Comparison of ENCODE assay signal across 8 mouse cellular contexts in genomic region chr2:30676833-30677459, GRCm38 (mm10).
DNase-seq lines count a peak whose midpoint lies in the region; ATAC-seq and TF ChIP-seq lines count a peak whose summit lies in the region.

No protein-coding gene starts in this region.

- H3K27me3 ChIP-seq in forebrain, embryonic 10.5 days (ENCODE audit: poor library complexity, severe bottlenecking), result peaks cover 32% of the 10 kb centered on the region
- peaks cover 18% of the 10 kb centered on the region for H3K27me3 ChIP-seq in liver, embryonic 16.5 days (ENCODE audit: control insufficient read depth, insufficient read depth, low read depth, low read length)
- no peaks in the 10 kb centered on the region for H3K27me3 ChIP-seq in neural tube, embryonic 14.5 days (ENCODE audit: control insufficient read depth, insufficient read depth, low read length)

- peak; percentile 15; the same call in 1 of the 2 replicates for TF ChIP-seq CTCF in brain, embryonic 14.5 days (IDR thresholded peaks at IDR 0.05; ENCODE audit: borderline replicate concordance, extremely low read depth, insufficient read depth, insufficient read length)

- no peaks in the 10 kb centered on the region for H3K36me3 ChIP-seq in forebrain, embryonic 10.5 days (replicated peaks)
- H3K36me3 ChIP-seq in liver, embryonic 16.5 days (ENCODE audit: control insufficient read depth, insufficient read depth), result no peaks in the 10 kb centered on the region
- H3K36me3 ChIP-seq in neural tube, embryonic 14.5 days (ENCODE audit: control insufficient read depth, insufficient read depth, low read length), result no peaks in the 10 kb centered on the region

- peak; percentile 41 for ATAC-seq in liver, embryonic 16.5 days (ENCODE audit: low read depth)
- peak; percentile 81 for ATAC-seq in neural tube, embryonic 14.5 days (ENCODE audit: low read depth)

- TF ChIP-seq POLR2A in brain, embryonic 14.5 days (IDR thresholded peaks at IDR 0.05; ENCODE audit: borderline replicate concordance, extremely low read depth, insufficient read depth, insufficient read length, poor library complexity, severe bottlenecking), result 0 out of 2 replicates have a peak, but pooled peaks have one; percentile 26

- intact Hi-C loops in heart, postnatal 14 days (cut with DNase I), result no loop called here

- H3K4me3 ChIP-seq in forebrain, embryonic 10.5 days, result peak overlapping the region; percentile 52
- peak overlapping the region; percentile 20 for H3K4me3 ChIP-seq in liver, embryonic 16.5 days (ENCODE audit: low read depth, low read length)
- peak overlapping the region; percentile 2 for H3K4me3 ChIP-seq in neural tube, embryonic 14.5 days (ENCODE audit: low read depth, low read length)

- peaks cover 22% of the 10 kb centered on the region for H3K9me3 ChIP-seq in forebrain, embryonic 10.5 days
- no peaks in the 10 kb centered on the region for H3K9me3 ChIP-seq in liver, embryonic 16.5 days (replicated peaks; ENCODE audit: control insufficient read depth, low read length)
- peaks cover 4% of the 10 kb centered on the region; the same call in 1 of the 2 replicates for H3K9me3 ChIP-seq in neural tube, embryonic 14.5 days (ENCODE audit: control insufficient read depth, low read length)

- H3K4me2 ChIP-seq in liver, embryonic 16.5 days (ENCODE audit: low read depth, low read length), result peak overlapping the region; percentile 28
- peak overlapping the region; percentile 55 for H3K4me2 ChIP-seq in neural tube, embryonic 14.5 days (ENCODE audit: low read depth, low read length)

- H3K4me1 ChIP-seq in forebrain, embryonic 10.5 days, result peaks cover 36% of the 10 kb centered on the region
- H3K4me1 ChIP-seq in liver, embryonic 16.5 days (ENCODE audit: control insufficient read depth, low read depth, low read length), result peaks cover 4% of the 10 kb centered on the region
- H3K4me1 ChIP-seq in neural tube, embryonic 14.5 days (ENCODE audit: control insufficient read depth, insufficient read depth, low read length), result peaks cover 24% of the 10 kb centered on the region

- no peak overlapping the region for H3K9ac ChIP-seq in liver, embryonic 16.5 days (ENCODE audit: low read depth, low read length)
- peak overlapping the region; percentile 53 for H3K9ac ChIP-seq in neural tube, embryonic 14.5 days (replicated peaks; ENCODE audit: low read depth, low read length)

- WGBS in forebrain, embryonic 10.5 days, result under 1% methylated on average over 44 of the region's 44 CpGs
- under 1% methylated on average over 44 of the region's 44 CpGs for WGBS in liver, embryonic 16.5 days (ENCODE audit: insufficient replicate concordance)
- WGBS in neural tube, embryonic 14.5 days, result under 1% methylated on average over 41 of the region's 44 CpGs

- DNase-seq in CD4-positive, CD25-positive, alpha-beta regulatory T cell, adult 2 months (ENCODE audit: low read depth, low spot score), result peak; percentile 51
- DNase-seq in brain, embryonic 14.5 days (ENCODE audit: low read depth), result peak; percentile 95
- DNase-seq in forebrain, embryonic 10.5 days (ENCODE audit: extremely low spot score, low spot score), result peak; percentile 51
- DNase-seq in heart, postnatal 14 days, result peak; percentile 84 to 87
- peak; percentile 77 to 88 for DNase-seq in kidney, postnatal 4 days
- no peak for DNase-seq in spleen, postnatal 4 days (ENCODE audit: low spot score in 2 of 2)

- H3K27ac ChIP-seq in forebrain, embryonic 10.5 days, result peak overlapping the region; percentile 83
- peak overlapping the region; percentile 46; the same call in 1 of the 2 replicates for H3K27ac ChIP-seq in liver, embryonic 16.5 days (ENCODE audit: low read length)
- H3K27ac ChIP-seq in neural tube, embryonic 14.5 days (ENCODE audit: low read depth, low read length), result peak overlapping the region; percentile 96

Comparison
In these comparisons a context has a peak if more than half of its experiments do, and no peak if none do; other contexts are left out.
1. DNase-seq: peak in CD4-positive, CD25-positive, alpha-beta regulatory T cell, adult 2 months (single experiment), brain, embryonic 14.5 days (single experiment), forebrain, embryonic 10.5 days (single experiment), heart, postnatal 14 days (2 of 2) and kidney, postnatal 4 days (2 of 2); none in spleen, postnatal 4 days (0 of 2).
2. H3K27ac ChIP-seq: peak in every context shown above with its lines; median percentile 96 in neural tube, embryonic 14.5 days; 83 in forebrain, embryonic 10.5 days; 46 in liver, embryonic 16.5 days.
3. H3K4me3 ChIP-seq: peak in every context shown above with its lines; median percentile 52 in forebrain, embryonic 10.5 days; 20 in liver, embryonic 16.5 days; 2 in neural tube, embryonic 14.5 days.